Mouse (Mus musculus): ENCODE data around the gene Ulk3. TPM values are rescaled to one million over a fixed set of nuclear protein-coding genes. Genes with fewer than 3 reads are reported as not detected.

Gene Ulk3
- total and polyA plus RNA-seq, 3 experiments, result 5.0 to 11.9 TPM; not detected in 1

DNA sequence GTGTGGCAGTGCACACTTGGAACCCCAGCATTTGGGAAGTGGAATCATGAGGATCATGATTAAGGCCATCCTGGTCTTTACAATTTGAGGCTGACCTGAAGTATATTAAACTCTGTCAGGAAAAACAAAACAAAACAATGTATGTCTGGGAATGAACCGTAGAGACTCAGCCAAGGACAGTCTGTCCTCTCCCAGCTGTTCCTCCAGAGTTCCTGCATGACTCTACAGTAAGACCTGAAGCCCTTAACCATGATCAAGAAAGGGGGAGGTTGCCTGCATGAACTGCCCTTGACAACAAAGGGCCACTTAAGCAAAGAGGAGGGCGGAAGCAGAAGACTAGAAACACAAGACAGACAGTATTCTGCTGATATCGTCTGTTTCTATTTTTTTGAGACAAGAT lies 13.7 kb upstream of the Ulk3 start:
- TF ChIP-seq RAD21 (IDR thresholded peaks at IDR 0.05; ENCODE audit: low read depth, low read length) (no peak), TCF12 (IDR thresholded peaks at IDR 0.05; ENCODE audit: low read depth, low read length) (no peak), BHLHE40 (IDR thresholded peaks at IDR 0.05; ENCODE audit: borderline replicate concordance, low read depth, low read length) (no peak), USF1 (IDR thresholded peaks at IDR 0.05; ENCODE audit: low read depth, low read length) (no peak), MXI1 (IDR thresholded peaks at IDR 0.05; ENCODE audit: low read depth, low read length) (no peak), CTCF (IDR thresholded peaks at IDR 0.05 in 2 of 3, conservative IDR thresholded peaks at IDR 0.05 in 1 of 3; ENCODE audit: control insufficient read depth in 1 of 3, insufficient read depth in 1 of 3, low read depth in 2 of 3, low read length in 3 of 3, poor library complexity in 1 of 3, severe bottlenecking in 1 of 3) (no peak), TBP (IDR thresholded peaks at IDR 0.05; ENCODE audit: low read depth, low read length) (no peak), EP300 (IDR thresholded peaks at IDR 0.05; ENCODE audit: low read depth in 1 of 2, low read length in 2 of 2) (no peak), NELFE (IDR thresholded peaks at IDR 0.05; ENCODE audit: low read depth, low read length) (no peak), SIN3A (IDR thresholded peaks at IDR 0.05; ENCODE audit: low read length) (no peak), ZKSCAN1 (IDR thresholded peaks at IDR 0.05; ENCODE audit: low read depth, low read length) (no peak), POLR2A (IDR thresholded peaks at IDR 0.05; ENCODE audit: control insufficient read depth in 1 of 2, insufficient read depth in 1 of 2, low read depth in 1 of 2, low read length in 2 of 2, poor library complexity in 1 of 2) (no peak), JUND (IDR thresholded peaks at IDR 0.05; ENCODE audit: low read depth, low read length) (no peak), POLR2AphosphoS2 (IDR thresholded peaks at IDR 0.05; ENCODE audit: low read length) (no peak), CHD2 (IDR thresholded peaks at IDR 0.05; ENCODE audit: low read length) (no peak), UBTF (IDR thresholded peaks at IDR 0.05; ENCODE audit: borderline replicate concordance, insufficient read depth, low read depth, low read length) (no peak), HCFC1 (IDR thresholded peaks at IDR 0.05; ENCODE audit: low read depth, low read length) (no peak), SMC3 (IDR thresholded peaks at IDR 0.05; ENCODE audit: low read depth, low read length) (no peak), KAT2A (conservative IDR thresholded peaks at IDR 0.05; ENCODE audit: low read depth, low read length) (no peak)
- Histone ChIP-seq H3K4me3 (ENCODE audit: control insufficient read depth in 1 of 2, insufficient read depth in 1 of 2, low read depth in 2 of 2, low read length in 2 of 2) (no peak overlapping the region), H3K9me3 (replicated peaks; ENCODE audit: insufficient read depth, low read length) (no peaks in the 10 kb centered on the region), H3K36me3 (ENCODE audit: control insufficient read depth in 1 of 2, insufficient read depth in 2 of 2, low read length in 2 of 2) (peaks cover 2% of the 10 kb centered on the region in 2 experiments; a peak in 1 of 4 replicates), H3K9ac (ENCODE audit: control insufficient read depth, low read depth, low read length, poor library complexity, severe bottlenecking) (no peak overlapping the region), H3K27ac (ENCODE audit: control insufficient read depth, low read depth, low read length) (no peak overlapping the region), H3K79me2 (ENCODE audit: control insufficient read depth, insufficient read depth, low read length, poor library complexity) (0 out of 2 replicates have a peak, but pooled peaks cover 1% of the 10 kb centered on the region), H3K27me3 (ENCODE audit: control insufficient read depth in 1 of 2, insufficient read depth in 2 of 2, low read length in 2 of 2) (no peaks in the 10 kb centered on the region), H3K4me1 (ENCODE audit: control insufficient read depth in 1 of 2, insufficient read depth in 2 of 2, low read length in 2 of 2) (0 out of 4 replicates have a peak, but pooled peaks cover 0 to 3% of the 10 kb centered on the region in 2 experiments)
- DNase-seq (ENCODE audit: low read depth, low spot score), result no peak

DNA sequence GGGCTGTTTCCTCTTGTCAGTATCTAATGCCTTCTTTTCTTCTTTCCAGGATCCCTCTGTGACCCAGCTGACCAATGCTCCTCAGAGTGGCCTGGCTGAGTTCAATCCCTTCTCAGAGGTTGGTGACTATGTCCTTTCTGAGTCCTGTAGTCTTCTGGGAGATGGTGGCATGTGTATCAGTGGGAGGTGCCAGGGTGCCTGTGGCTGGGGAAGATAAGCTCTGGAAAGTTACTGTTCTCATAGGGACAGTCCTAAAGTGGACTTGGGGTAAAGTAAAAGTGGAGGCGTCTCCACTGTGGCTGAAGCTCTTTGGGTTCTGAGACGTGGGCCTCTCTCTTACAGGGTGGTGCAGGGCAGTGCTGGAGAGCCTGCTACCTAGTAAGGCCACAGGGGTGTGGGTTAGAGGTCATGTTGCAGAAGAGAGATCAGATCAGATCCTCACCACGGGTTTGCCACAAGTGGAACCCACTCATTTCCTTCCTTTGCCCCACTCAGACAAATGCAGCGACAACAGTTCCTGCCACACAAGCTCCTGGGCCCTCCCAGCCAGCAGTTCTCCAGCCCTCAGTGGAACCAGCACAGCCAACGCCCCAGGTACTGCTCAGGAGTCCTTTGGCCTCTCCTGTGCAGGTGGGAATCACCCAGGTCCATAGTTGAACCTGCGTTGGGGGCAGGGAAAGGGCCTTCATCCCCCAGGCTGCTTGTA lies 12.0 kb upstream of the Ulk3 start:
- Histone ChIP-seq H3K27ac (ENCODE audit: control insufficient read depth, low read depth, low read length) (no peak overlapping the region), H3K27me3 (ENCODE audit: control insufficient read depth in 1 of 2, insufficient read depth in 2 of 2, low read length in 2 of 2) (no peaks in the 10 kb centered on the region), H3K4me3 (ENCODE audit: control insufficient read depth in 1 of 2, insufficient read depth in 1 of 2, low read depth in 2 of 2, low read length in 2 of 2) (no peak overlapping the region), H3K9ac (ENCODE audit: control insufficient read depth, low read depth, low read length, poor library complexity, severe bottlenecking) (no peak overlapping the region), H3K36me3 (ENCODE audit: control insufficient read depth in 1 of 2, insufficient read depth in 2 of 2, low read length in 2 of 2) (peaks cover 2% of the 10 kb centered on the region in 2 experiments; a peak in 1 of 4 replicates), H3K9me3 (replicated peaks; ENCODE audit: insufficient read depth, low read length) (no peaks in the 10 kb centered on the region), H3K79me2 (ENCODE audit: control insufficient read depth, insufficient read depth, low read length, poor library complexity) (no peaks in the 10 kb centered on the region), H3K4me1 (ENCODE audit: control insufficient read depth in 1 of 2, insufficient read depth in 2 of 2, low read length in 2 of 2) (0 out of 4 replicates have a peak, but pooled peaks cover 0 to 3% of the 10 kb centered on the region in 2 experiments)
- TF ChIP-seq POLR2AphosphoS2 (IDR thresholded peaks at IDR 0.05; ENCODE audit: low read length) (no peak), JUND (IDR thresholded peaks at IDR 0.05; ENCODE audit: low read depth, low read length) (no peak), MAX (IDR thresholded peaks at IDR 0.05; ENCODE audit: low read length) (no peak), CTCF (IDR thresholded peaks at IDR 0.05 in 2 of 3, conservative IDR thresholded peaks at IDR 0.05 in 1 of 3; ENCODE audit: control insufficient read depth in 1 of 3, insufficient read depth in 1 of 3, low read depth in 2 of 3, low read length in 3 of 3, poor library complexity in 1 of 3, severe bottlenecking in 1 of 3) (no peak), ZKSCAN1 (IDR thresholded peaks at IDR 0.05; ENCODE audit: low read depth, low read length) (no peak), POLR2A (IDR thresholded peaks at IDR 0.05; ENCODE audit: control insufficient read depth in 1 of 2, insufficient read depth in 1 of 2, low read depth in 1 of 2, low read length in 2 of 2, poor library complexity in 1 of 2) (no peak), MYC (IDR thresholded peaks at IDR 0.05; ENCODE audit: low read depth, low read length) (no peak), KAT2A (conservative IDR thresholded peaks at IDR 0.05; ENCODE audit: low read depth, low read length) (no peak), NRF1 (IDR thresholded peaks at IDR 0.05; ENCODE audit: insufficient read depth, low read depth, low read length, poor library complexity, severe bottlenecking) (no peak), SMC3 (IDR thresholded peaks at IDR 0.05; ENCODE audit: low read depth, low read length) (no peak), RAD21 (IDR thresholded peaks at IDR 0.05; ENCODE audit: low read depth, low read length) (no peak), NELFE (IDR thresholded peaks at IDR 0.05; ENCODE audit: low read depth, low read length) (no peak), GATA1 (IDR thresholded peaks at IDR 0.05; ENCODE audit: low read depth, low read length) (no peak), MAFK (IDR thresholded peaks at IDR 0.05; ENCODE audit: borderline replicate concordance, low read depth, low read length) (no peak), MAZ (IDR thresholded peaks at IDR 0.05; ENCODE audit: low read depth, low read length) (no peak), HCFC1 (IDR thresholded peaks at IDR 0.05; ENCODE audit: low read depth, low read length) (no peak), TBP (IDR thresholded peaks at IDR 0.05; ENCODE audit: low read depth, low read length) (no peak), TAL1 (IDR thresholded peaks at IDR 0.05; ENCODE audit: low read length) (no peak), ZC3H11A (IDR thresholded peaks at IDR 0.05; ENCODE audit: low read depth, low read length) (no peak)
- DNase-seq (ENCODE audit: low read depth, low spot score), result no peak
